Mouse (Mus musculus): ENCODE measurements at regions not wholly inside any gene's neighbourhood (a gene's known extent, or its start where the extent isn't known, plus 50 kb on each side); places are given as distances from the start of the nearest gene placed in this dataset.

DNA sequence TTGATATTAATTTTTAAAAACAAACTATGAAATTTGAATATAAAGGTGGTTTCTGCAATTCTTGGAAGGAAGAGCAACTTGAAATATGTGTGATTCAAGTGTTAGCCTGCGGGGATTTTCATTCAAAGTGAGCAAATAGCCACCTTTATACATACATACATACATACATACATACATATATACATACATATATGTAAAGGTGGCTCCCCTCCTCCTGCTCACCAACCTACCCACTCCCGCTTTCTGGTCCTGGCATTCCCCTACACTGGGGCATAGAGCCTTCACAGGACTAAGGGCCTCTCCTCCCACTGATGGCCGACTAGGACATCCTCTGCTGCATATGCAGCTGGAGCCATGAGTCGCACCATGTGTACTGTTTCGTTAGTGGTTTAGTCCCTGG lies 221.3 kb upstream of the Pde3a start:
- no peak for DNase-seq (ENCODE audit: low spot score)

DNA sequence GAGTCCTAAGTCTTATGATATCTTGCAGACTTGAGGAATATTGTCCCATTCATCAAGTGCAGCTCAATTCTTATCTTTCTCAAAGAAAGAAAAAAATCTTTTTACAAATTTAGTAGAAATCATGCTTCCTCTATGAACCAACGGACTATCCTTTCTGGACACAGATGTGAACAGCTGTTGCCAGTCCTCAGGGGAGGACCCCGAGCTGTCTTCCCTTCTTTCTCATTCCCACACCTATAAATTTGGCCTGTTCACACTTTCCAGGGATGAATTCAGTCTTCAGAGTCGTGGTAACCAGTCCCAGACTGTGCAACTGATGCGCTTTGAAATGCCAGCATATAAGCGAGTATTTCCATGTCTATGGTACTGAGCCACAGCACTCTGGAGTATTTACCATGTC lies 214.2 kb upstream of the Pde3a start:
- DNase-seq (ENCODE audit: low spot score): no peak

GRCm38 (mm10) chr6:141041358-141041757 lies 207.7 kb upstream of the Pde3a start:
- peak; percentile 15 for DNase-seq (ENCODE audit: low spot score)

GRCm38 (mm10) chr6:141041781-141042625 lies 207.1 kb upstream of the Pde3a start:
- DNase-seq (ENCODE audit: low spot score): peak; percentile 16

GRCm38 (mm10) chr6:141048271-141048670 lies 200.8 kb upstream of the Pde3a start:
- no peak for DNase-seq (ENCODE audit: low spot score)

DNA sequence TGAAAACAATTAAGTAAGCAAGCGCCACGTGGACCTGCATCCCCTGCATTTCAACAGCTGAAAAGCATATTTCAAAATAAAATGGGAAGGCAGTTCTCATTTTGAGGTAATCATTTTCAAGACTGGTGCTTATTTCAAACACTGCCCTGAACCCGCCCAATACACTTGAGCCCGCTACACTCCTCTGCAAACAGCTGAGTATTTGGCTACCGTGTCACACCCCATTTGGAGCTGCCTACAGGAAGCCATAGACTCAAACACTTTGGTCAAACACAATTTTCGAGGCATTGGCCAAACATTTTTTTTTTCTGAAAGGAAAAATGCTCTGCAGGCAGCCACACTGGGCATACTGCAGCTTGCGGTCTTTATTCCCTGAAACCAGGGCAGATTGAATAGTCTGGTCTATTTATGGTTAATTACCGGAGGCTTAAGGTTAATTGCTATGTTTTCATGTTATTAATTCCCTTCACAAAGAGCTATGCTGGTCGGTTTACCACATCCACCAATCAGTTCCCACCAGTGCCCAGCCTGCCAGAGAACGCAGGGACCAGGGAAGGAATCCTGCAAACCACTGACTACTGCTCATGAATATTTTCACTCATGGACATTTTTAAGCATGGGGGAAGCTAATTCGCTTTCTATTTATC lies 198.9 kb upstream of the Pde3a start:
- DNase-seq (ENCODE audit: low spot score): no peak

DNA sequence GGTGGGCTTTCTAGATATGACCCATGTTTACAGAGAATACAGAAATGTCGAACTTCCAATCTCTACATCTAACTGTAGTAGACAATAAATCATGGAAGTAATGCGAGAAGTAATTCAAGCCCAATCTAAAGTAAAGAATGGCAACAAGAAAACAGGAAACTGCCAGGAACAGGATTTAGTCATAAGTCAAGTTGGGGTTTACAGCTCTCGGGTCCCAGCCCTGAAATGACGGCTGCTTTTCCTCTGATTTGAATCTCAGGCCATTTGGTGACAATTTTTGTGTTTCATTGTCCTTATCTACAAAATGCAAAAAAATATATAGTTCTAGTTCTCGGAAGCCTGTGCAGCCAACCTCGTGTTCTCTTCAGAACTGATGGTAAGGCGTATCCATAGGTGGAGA lies 195.0 kb upstream of the Pde3a start:
- DNase-seq (ENCODE audit: low spot score): no peak

- DNase-seq (ENCODE audit: low spot score): no peak
These were observed 189.7 kb upstream of the Pde3a start for GRCm38 (mm10) chr6:141059250-141059916.

DNA sequence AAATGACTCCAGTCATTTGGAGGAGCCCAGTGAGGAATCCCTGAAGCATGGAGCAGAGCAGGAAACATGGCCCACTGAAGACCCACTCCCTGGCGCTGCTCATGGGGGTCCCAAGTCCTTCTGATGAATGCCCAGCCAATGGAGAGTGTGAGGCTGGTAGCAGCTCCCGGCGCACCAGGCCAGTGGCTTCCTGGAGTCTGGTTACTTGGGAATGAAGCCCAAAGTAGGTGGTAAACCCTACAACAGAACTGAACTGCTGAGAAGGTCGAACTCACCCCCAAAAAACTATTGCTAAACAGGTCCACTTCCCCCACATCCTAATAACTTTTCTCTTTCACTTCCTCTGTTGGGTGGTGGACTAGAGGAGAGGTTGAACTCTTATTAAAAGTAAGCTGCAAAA lies 183.3 kb upstream of the Pde3a start:
- DNase-seq (ENCODE audit: low spot score): no peak

DNA sequence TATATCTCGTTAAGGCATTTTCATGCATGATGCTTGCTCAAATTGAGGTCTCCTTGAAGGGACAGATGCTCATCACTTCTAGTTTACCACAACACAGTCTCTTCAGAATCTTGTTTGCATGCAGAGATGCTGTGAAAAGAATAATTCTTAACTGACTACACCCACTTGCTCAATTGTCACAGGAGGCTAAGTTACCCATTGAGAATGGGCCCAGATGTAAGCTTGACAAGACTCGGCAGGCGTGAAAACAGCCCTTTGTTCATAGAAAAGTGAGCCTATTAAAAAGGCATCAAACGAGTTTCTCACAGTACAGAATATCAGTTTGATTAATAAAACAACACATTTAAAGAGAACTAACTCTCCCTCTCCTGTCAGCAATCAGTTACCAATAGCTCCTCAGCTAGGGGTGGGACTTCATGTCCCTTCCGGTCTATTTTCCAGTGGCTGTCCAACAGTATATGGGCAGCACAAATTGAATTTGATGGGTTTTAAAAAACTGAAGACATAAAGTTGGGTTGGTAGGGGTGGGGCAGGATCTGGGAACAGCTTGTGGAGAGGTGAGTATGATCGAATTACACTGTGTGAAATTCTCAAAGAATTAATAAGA lies 180.1 kb upstream of the Pde3a start:
- DNase-seq (ENCODE audit: low spot score): no peak

GRCm38 (mm10) chr6:141069896-141070295 lies 179.2 kb upstream of the Pde3a start:
- no peak for DNase-seq (ENCODE audit: low spot score)

- no peak for DNase-seq (ENCODE audit: low spot score)
These were observed 177.6 kb upstream of the Pde3a start for GRCm38 (mm10) chr6:141071507-141071906.

DNA sequence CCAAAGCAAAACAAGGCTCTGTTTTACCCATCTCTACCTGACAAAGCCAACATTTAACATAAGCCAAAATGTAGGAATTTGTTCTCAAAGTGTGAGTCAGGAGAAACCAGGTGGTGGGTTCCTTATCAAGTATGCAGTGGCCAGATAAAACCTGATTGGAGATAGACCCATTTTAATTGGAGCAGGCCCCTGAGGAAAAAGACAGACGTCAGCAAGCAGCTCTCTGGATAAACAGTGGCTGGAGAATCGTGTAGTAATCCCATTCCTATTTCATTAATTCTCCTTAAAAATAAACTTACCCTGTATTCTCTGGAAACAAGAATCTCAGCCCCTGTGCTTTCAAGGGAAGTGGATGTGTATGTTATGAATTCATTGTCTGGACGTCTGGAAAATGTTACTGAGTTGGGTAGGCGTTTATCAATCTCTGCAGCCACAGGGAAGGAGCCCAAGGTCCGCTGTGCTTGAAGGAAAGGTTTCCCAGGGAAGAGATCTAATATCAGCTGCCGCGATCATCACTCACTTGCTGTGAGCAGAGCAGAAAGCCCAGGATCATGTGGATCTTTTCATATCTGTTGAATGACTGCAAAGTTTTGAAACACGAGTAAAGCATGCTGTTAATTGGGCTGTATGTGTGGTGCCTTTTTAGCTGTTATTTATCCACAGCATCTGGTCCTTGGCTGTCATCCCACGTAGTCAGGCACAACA lies 157.8 kb upstream of the Pde3a start:
- DNase-seq (ENCODE audit: low spot score): no peak

GRCm38 (mm10) chr6:141091781-141092140 lies 157.3 kb upstream of the Pde3a start:
- DNase-seq (ENCODE audit: low spot score): no peak

GRCm38 (mm10) chr6:141097338-141098122 lies 151.5 kb upstream of the Pde3a start:
- no peak for DNase-seq (ENCODE audit: low spot score)

DNA sequence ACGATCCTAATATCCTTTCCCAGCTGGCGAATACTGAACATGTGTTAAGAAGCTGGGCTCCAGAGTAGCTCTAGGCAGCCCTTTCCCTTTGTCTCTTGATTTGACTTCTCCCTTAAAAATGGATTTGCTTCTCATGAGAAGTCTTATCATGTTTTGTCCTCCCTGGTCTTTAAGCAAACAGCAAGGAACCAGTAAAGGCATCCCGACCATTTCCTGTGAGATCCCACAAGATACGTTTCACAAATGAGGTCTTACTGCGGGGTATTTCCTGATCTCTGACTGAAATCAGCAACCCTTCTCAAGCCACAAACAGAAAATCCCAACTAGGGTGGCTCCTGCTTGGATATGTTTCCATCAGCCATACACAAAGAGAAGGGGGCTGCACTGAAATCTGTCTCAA lies 130.8 kb upstream of the Pde3a start:
- no peak for DNase-seq (ENCODE audit: low spot score)

GRCm38 (mm10) chr6:141126614-141127396 lies 122.3 kb upstream of the Pde3a start:
- DNase-seq (ENCODE audit: low spot score): no peak

DNA sequence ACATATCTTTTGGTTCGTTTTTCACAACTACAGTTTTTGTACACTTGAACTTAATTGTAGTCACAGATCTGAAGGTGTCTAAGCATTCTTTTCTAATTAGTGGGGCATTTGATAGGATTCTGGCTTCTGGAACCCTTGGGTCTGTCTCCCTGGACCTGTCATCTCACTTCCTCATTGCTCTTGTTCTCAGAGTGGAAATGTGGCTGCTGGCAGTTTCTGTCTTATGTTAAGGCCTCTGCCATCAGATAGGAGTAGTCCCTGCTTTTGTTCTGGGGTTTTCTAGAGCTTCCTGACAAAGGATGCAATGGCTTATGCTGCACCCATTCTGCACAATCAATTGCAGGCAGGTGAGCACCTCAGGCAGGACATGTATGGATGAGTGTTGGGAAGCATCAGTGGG lies 119.5 kb upstream of the Pde3a start:
- DNase-seq (ENCODE audit: low spot score): no peak

DNA sequence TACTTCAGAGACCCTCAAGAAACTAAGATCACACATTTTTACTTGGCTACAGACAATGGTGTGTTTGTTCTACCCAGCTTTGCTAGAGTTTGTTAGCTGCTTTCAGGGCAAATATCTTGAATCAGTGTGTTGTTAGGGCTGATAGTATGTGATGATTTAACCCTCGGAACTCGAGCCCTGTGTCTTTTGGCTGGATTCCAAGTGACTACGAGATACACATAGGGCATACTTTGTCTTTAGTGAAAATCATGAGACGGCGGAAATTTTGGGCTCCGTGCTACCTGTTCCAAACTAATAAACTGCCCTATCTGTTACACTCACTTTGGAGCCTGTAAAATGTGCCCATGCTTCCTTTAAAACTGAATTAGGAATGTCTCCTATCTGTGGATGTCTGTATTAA lies 114.9 kb upstream of the Pde3a start:
- DNase-seq (ENCODE audit: low spot score): no peak

GRCm38 (mm10) chr6:141136664-141137375 lies 112.2 kb upstream of the Pde3a start:
- DNase-seq (ENCODE audit: low spot score): peak; percentile 4

Data from ovary, postnatal 14 days (tissue).